Mouse (Mus musculus) midbrain, embryonic 11.5 days (tissue): ENCODE measurements at regions not wholly inside any gene's neighbourhood (a gene's known extent, or its start where the extent isn't known, plus 50 kb on each side); places are given as distances from the start of the nearest gene placed in this dataset.
A peak's percentile ranks its signal among the peaks of the same experiment; 100 is the strongest.
"Not testable (repeated sequence)": the region's sequence is repeated elsewhere in the genome, so short reads cannot be mapped to it uniquely, and the experiment has no call there.

ENCODE experiments used
- ATAC-seq: fragments of 200-750 bp; cut with Nextera tagmentation; 2 replicates; pipeline ENCODE4 v1.8.0; 2017; ENCODE audit warnings: moderate TSS enrichment, moderate library complexity; ENCODE audit not compliant: low FRiP score
- DNase-seq: peaks from one replicate; pipeline ENCODE4 v3.0.0; 2015; ENCODE audit warnings: low spot score; ENCODE audit errors: missing footprints
- H3K27ac ChIP-seq: fragments of 300-500 bp; sonication (generic); 2 replicates; pipeline ENCODE4 v1.5.1; 2014; ENCODE audit warnings: low read depth, low read length
- H3K27me3 ChIP-seq: fragments of 300-500 bp; sonication (generic); 2 replicates; pipeline ENCODE4 v1.6.1; 2014; ENCODE audit warnings: mild to moderate bottlenecking, low read length, moderate library complexity, mixed read lengths; ENCODE audit not compliant: control insufficient read depth, insufficient read depth
- H3K36me3 ChIP-seq: fragments of 300-500 bp; sonication (generic); 2 replicates; pipeline ENCODE4 v1.6.1; 2014; ENCODE audit warnings: mild to moderate bottlenecking, low read length, moderate library complexity, mixed read lengths; ENCODE audit not compliant: control insufficient read depth, insufficient read depth
- H3K4me1 ChIP-seq: fragments of 300-500 bp; sonication (generic); 2 replicates; pipeline ENCODE4 v1.6.1; 2014; ENCODE audit warnings: low read length; ENCODE audit not compliant: control insufficient read depth, insufficient read depth
- H3K4me2 ChIP-seq: fragments of 300-500 bp; sonication (generic); 2 replicates; pipeline ENCODE4 v1.6.1; 2014; ENCODE audit warnings: mild to moderate bottlenecking, moderate library complexity
- H3K4me3 ChIP-seq: fragments of 300-500 bp; sonication (generic); 2 replicates; pipeline ENCODE4 v1.5.1; 2014; ENCODE audit warnings: low read depth, low read length
- H3K9ac ChIP-seq: fragments of 300-500 bp; sonication (generic); 2 replicates; pipeline ENCODE4 v1.6.1; 2014; ENCODE audit warnings: low read length
- H3K9me3 ChIP-seq: fragments of 300-500 bp; sonication (generic); 2 replicates; pipeline ENCODE4 v1.6.1; 2016; ENCODE audit warnings: low read length; ENCODE audit not compliant: control insufficient read depth
- WGBS: fragments of 180-500 bp; shearing (Covaris S2); extraction: QIAGEN DNeasy Blood & Tissue Kit; methylation state at CpG from one replicate; pipeline ENCODE4 v1.1.7; 2014; 5-methylcytosine and 5-hydroxymethylcytosine counted together

GRCm38 (mm10) chr1:160843671-160844070, 50.7 kb upstream of the Rabgap1l start:
- no peak overlapping the region for H3K4me2 ChIP-seq
- no peaks in the 10 kb centered on the region for H3K9me3 ChIP-seq
- ATAC-seq (no peak), DNase-seq (no peak)
- 88% methylated on average over 6 of the region's 6 CpGs for WGBS
- H3K27ac ChIP-seq, result no peak overlapping the region
- no peaks in the 10 kb centered on the region for H3K4me1 ChIP-seq
- no peaks in the 10 kb centered on the region for H3K36me3 ChIP-seq
- no peak overlapping the region for H3K9ac ChIP-seq
- no peak overlapping the region for H3K4me3 ChIP-seq
- no peaks in the 10 kb centered on the region for H3K27me3 ChIP-seq

- not testable (repeated sequence) for H3K4me3 ChIP-seq, H3K36me3 ChIP-seq, H3K27ac ChIP-seq, DNase-seq, ATAC-seq, H3K4me1 ChIP-seq, H3K9ac ChIP-seq, H3K9me3 ChIP-seq, H3K27me3 ChIP-seq, H3K4me2 ChIP-seq
- WGBS, result 90% methylated on average over 4 of the region's 4 CpGs
Measured at GRCm38 (mm10) chr1:160844709-160845108, 51.7 kb upstream of the Rabgap1l start.

GRCm38 (mm10) chr1:160850674-160851073, 55.5 kb upstream of the Rc3h1 start:
- no peak overlapping the region for H3K4me3 ChIP-seq
- no peak overlapping the region for H3K4me2 ChIP-seq
- no peaks in the 10 kb centered on the region for H3K27me3 ChIP-seq
- no peak for DNase-seq
- no peaks in the 10 kb centered on the region for H3K4me1 ChIP-seq
- ATAC-seq, result no peak
- 80% methylated on average over 1 of the region's 1 CpGs for WGBS
- H3K9me3 ChIP-seq, result no peaks in the 10 kb centered on the region
- H3K36me3 ChIP-seq, result no peaks in the 10 kb centered on the region
- H3K9ac ChIP-seq, result no peak overlapping the region
- H3K27ac ChIP-seq, result no peak overlapping the region

GRCm38 (mm10) chr1:160854410-160854809, 51.8 kb upstream of the Rc3h1 start:
- ATAC-seq, result no peak
- Histone ChIP-seq H3K27me3 (no peaks in the 10 kb centered on the region), H3K36me3 (no peaks in the 10 kb centered on the region), H3K4me3 (no peak overlapping the region), H3K4me1 (no peaks in the 10 kb centered on the region), H3K4me2 (no peak overlapping the region), H3K27ac (no peak overlapping the region), H3K9me3 (no peaks in the 10 kb centered on the region), H3K9ac (no peak overlapping the region)
- 83% methylated on average over 5 of the region's 5 CpGs for WGBS
- DNase-seq, result no peak

GRCm38 (mm10) chr1:160855411-160855810, 50.8 kb upstream of the Rc3h1 start:
- no peak overlapping the region for H3K9ac ChIP-seq
- no peaks in the 10 kb centered on the region for H3K27me3 ChIP-seq
- no peak overlapping the region for H3K27ac ChIP-seq
- DNase-seq (no peak), ATAC-seq (no peak)
- H3K4me2 ChIP-seq, result no peak overlapping the region
- no peak overlapping the region for H3K4me3 ChIP-seq
- no peaks in the 10 kb centered on the region for H3K9me3 ChIP-seq
- H3K4me1 ChIP-seq, result no peaks in the 10 kb centered on the region
- no peaks in the 10 kb centered on the region for H3K36me3 ChIP-seq
- WGBS, result 95% methylated on average over 3 of the region's 3 CpGs

- Histone ChIP-seq H3K27ac (no peak overlapping the region), H3K4me3 (no peak overlapping the region), H3K9ac (no peak overlapping the region), H3K9me3 (no peaks in the 10 kb centered on the region), H3K4me2 (no peak overlapping the region), H3K4me1 (no peaks in the 10 kb centered on the region), H3K36me3 (no peaks in the 10 kb centered on the region), H3K27me3 (no peaks in the 10 kb centered on the region)
- ATAC-seq, result 0 out of 2 replicates have a peak, but pooled peaks have one; percentile 24
- WGBS, result 80% methylated on average over 9 of the region's 9 CpGs
- DNase-seq, result no peak
Measured at GRCm38 (mm10) chr1:160855926-160856620, 50.1 kb upstream of the Rc3h1 start.
